Mouse (Mus musculus) heart, embryonic 16.5 days (tissue): ENCODE results near the gene Aco2. TPM values are rescaled to one million over a fixed set of nuclear protein-coding genes. Genes with fewer than 3 reads are reported as not detected.

Experiments
- ATAC-seq: fragments of 200-750 bp; cut with Nextera tagmentation; replicated peaks from 2 replicates; pipeline ENCODE4 v1.8.0; 2017; ENCODE audit warnings: moderate number of reproducible peaks; ENCODE audit not compliant: insufficient read depth, low FRiP score; ENCODE audit errors: extremely low read depth
- H3K27ac ChIP-seq: fragments of 300-500 bp; sonication (generic); 2 replicates; pipeline ENCODE4 v1.5.1; 2014; ENCODE audit warnings: mild to moderate bottlenecking, low read length, control low read depth, moderate library complexity
- H3K27me3 ChIP-seq: fragments of 300-500 bp; sonication (generic); 2 replicates; pipeline ENCODE4 v1.6.1; 2014; ENCODE audit warnings: low read length, mixed read lengths; ENCODE audit not compliant: control insufficient read depth, insufficient read depth
- H3K36me3 ChIP-seq: fragments of 300-500 bp; sonication (generic); 2 replicates; pipeline ENCODE4 v1.6.1; 2014; ENCODE audit not compliant: control insufficient read depth, insufficient read depth
- H3K4me1 ChIP-seq: fragments of 300-500 bp; sonication (generic); 2 replicates; pipeline ENCODE4 v1.6.1; 2014; ENCODE audit warnings: low read length, mixed read lengths; ENCODE audit not compliant: control insufficient read depth, insufficient read depth
- H3K4me2 ChIP-seq: fragments of 300-500 bp; sonication (generic); 2 replicates; pipeline ENCODE4 v1.6.1; 2014; ENCODE audit warnings: low read depth, mild to moderate bottlenecking, control low read depth, low read length
- H3K4me3 ChIP-seq: fragments of 300-500 bp; sonication (generic); 2 replicates; pipeline ENCODE4 v1.5.1; 2014; ENCODE audit warnings: mild to moderate bottlenecking, control low read depth, low read length
- H3K9ac ChIP-seq: fragments of 300-500 bp; sonication (generic); 2 replicates; pipeline ENCODE4 v1.6.1; 2014; ENCODE audit warnings: low read length, control low read depth
- H3K9me3 ChIP-seq: fragments of 300-500 bp; sonication (generic); replicated peaks from 2 replicates; pipeline ENCODE4 v1.6.1; 2016; ENCODE audit warnings: low read length; ENCODE audit not compliant: control insufficient read depth
- WGBS: fragments of 180-500 bp; shearing (Covaris S2); extraction: QIAGEN DNeasy Blood & Tissue Kit; methylation state at CpG from one replicate; pipeline ENCODE4 v1.1.7; 2014; 5-methylcytosine and 5-hydroxymethylcytosine counted together
- polyA plus RNA-seq: library from polyadenylated mRNA; unstranded; fragments of >200 nt; fragmentation: Nextera tagmentation; extraction: Ambion mirVana; gene quantifications from 2 replicates; pipeline ENCODE4 v1.2.1, GENCODE M21; 2015

The Aco2 gene
- polyA plus RNA-seq, 1 experiment from 2014 or later, result 769 TPM

GRCm38 (mm10) chr15:81917621-81918463 lies 45.7 kb downstream of the Aco2 start:
- WGBS, result 59% methylated on average over 6 of the region's 6 CpGs
- Histone ChIP-seq H3K9me3 (no peaks in the 10 kb centered on the region), H3K4me1 (no peaks in the 10 kb centered on the region), H3K27ac (no peak overlapping the region), H3K36me3 (peaks cover 22% of the 10 kb centered on the region), H3K4me3 (no peak overlapping the region), H3K4me2 (no peak overlapping the region), H3K9ac (no peak overlapping the region; the same call in 1 of the 2 replicates), H3K27me3 (no peaks in the 10 kb centered on the region)
- peak; percentile 72 for ATAC-seq

DNA sequence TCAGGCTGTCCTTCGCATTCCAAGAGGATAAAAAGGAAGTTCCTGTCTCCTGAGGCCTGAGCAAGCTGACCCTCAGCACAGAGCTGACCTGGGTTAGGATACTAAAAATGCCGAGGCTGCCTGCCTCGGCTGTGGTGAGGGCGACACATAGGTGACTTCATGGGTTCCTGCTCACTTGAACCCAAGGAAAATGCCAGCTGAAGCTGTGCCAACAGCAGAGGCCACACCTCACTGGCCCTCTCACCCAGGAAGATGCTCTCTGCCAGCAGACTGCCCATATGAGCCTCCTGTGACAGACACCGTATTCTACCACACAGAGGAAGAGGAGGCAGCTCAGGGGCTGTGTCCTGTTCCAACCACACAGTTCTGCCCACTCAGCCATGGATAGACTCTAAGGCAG lies 47.0 kb downstream of the Aco2 start:
- peaks cover 10% of the 10 kb centered on the region for H3K36me3 ChIP-seq
- H3K9me3 ChIP-seq, result no peaks in the 10 kb centered on the region
- no peaks in the 10 kb centered on the region for H3K4me1 ChIP-seq
- no peak overlapping the region for H3K9ac ChIP-seq
- H3K27ac ChIP-seq, result no peak overlapping the region
- no peak overlapping the region for H3K4me2 ChIP-seq
- H3K27me3 ChIP-seq, result no peaks in the 10 kb centered on the region
- no peak overlapping the region for H3K4me3 ChIP-seq
- no peak for ATAC-seq
- WGBS, result 73% methylated on average over 5 of the region's 5 CpGs

GRCm38 (mm10) chr15:81920546-81921217 lies 48.6 kb downstream of the Aco2 start:
- Histone ChIP-seq H3K27ac (no peak overlapping the region), H3K9me3 (no peaks in the 10 kb centered on the region), H3K4me1 (peaks cover 9% of the 10 kb centered on the region), H3K36me3 (peaks cover 3% of the 10 kb centered on the region), H3K4me3 (no peak overlapping the region), H3K27me3 (no peaks in the 10 kb centered on the region), H3K9ac (no peak overlapping the region), H3K4me2 (no peak overlapping the region)
- no peak for ATAC-seq
- WGBS, result 77% methylated on average over 10 of the region's 10 CpGs

GRCm38 (mm10) chr15:81921255-81921654 lies 49.1 kb downstream of the Aco2 start:
- Histone ChIP-seq H3K27ac (no peak overlapping the region), H3K36me3 (no peaks in the 10 kb centered on the region), H3K27me3 (no peaks in the 10 kb centered on the region), H3K4me3 (no peak overlapping the region), H3K4me2 (no peak overlapping the region), H3K9me3 (no peaks in the 10 kb centered on the region), H3K9ac (no peak overlapping the region), H3K4me1 (peaks cover 9% of the 10 kb centered on the region)
- WGBS, result 70% methylated on average over 5 of the region's 5 CpGs
- no peak for ATAC-seq

GRCm38 (mm10) chr15:81924933-81925332 lies 52.8 kb downstream of the Aco2 start:
- Histone ChIP-seq H3K27ac (no peak overlapping the region), H3K27me3 (no peaks in the 10 kb centered on the region), H3K4me1 (peaks cover 15% of the 10 kb centered on the region), H3K9ac (peak overlapping the region; percentile 71), H3K9me3 (no peaks in the 10 kb centered on the region), H3K4me3 (peak overlapping the region; percentile 63), H3K4me2 (peak overlapping the region; percentile 96), H3K36me3 (no peaks in the 10 kb centered on the region)
- WGBS, result 84% methylated on average over 11 of the region's 11 CpGs
- no peak for ATAC-seq

GRCm38 (mm10) chr15:81925760-81926445 lies 53.8 kb downstream of the Aco2 start, which contains the start of gene Polr3h:
Gene Polr3h, minus strand, starts transcription at chr15:81926240.
- Histone ChIP-seq H3K4me1 (peaks cover 15% of the 10 kb centered on the region), H3K9ac (peak within 1 kb of the TSS; percentile 71), H3K27me3 (no peaks in the 10 kb centered on the region), H3K9me3 (no peaks in the 10 kb centered on the region), H3K27ac (peak within 1 kb of the TSS; percentile 17; the same call in 1 of the 2 replicates), H3K4me2 (peak within 1 kb of the TSS; percentile 96), H3K4me3 (peak within 1 kb of the TSS; percentile 63), H3K36me3 (no peaks in the 10 kb centered on the region)
- ATAC-seq, result peak; percentile 97
- under 1% methylated on average over 54 of the region's 54 CpGs for WGBS

GRCm38 (mm10) chr15:81926446-81926822 lies 54.3 kb downstream of the Aco2 start:
- H3K4me2 ChIP-seq, result peak overlapping the region; percentile 96
- peak overlapping the region; percentile 26 for H3K4me3 ChIP-seq
- H3K4me1 ChIP-seq, result peaks cover 15% of the 10 kb centered on the region
- 34% methylated on average over 9 of the region's 9 CpGs for WGBS
- no peak overlapping the region for H3K27ac ChIP-seq
- H3K27me3 ChIP-seq, result no peaks in the 10 kb centered on the region
- peak; percentile 3; the same call in 1 of the 2 replicates for ATAC-seq
- H3K9me3 ChIP-seq, result no peaks in the 10 kb centered on the region
- no peaks in the 10 kb centered on the region for H3K36me3 ChIP-seq
- H3K9ac ChIP-seq, result no peak overlapping the region

- 39% methylated on average over 4 of the region's 4 CpGs for WGBS
- Histone ChIP-seq H3K4me1 (peaks cover 15% of the 10 kb centered on the region), H3K4me2 (no peak overlapping the region), H3K9ac (no peak overlapping the region), H3K27ac (peak overlapping the region; percentile 18; the same call in 1 of the 2 replicates), H3K4me3 (no peak overlapping the region), H3K27me3 (no peaks in the 10 kb centered on the region), H3K9me3 (no peaks in the 10 kb centered on the region), H3K36me3 (no peaks in the 10 kb centered on the region)
- no peak for ATAC-seq
Observed at GRCm38 (mm10) chr15:81927741-81928140, 55.6 kb downstream of the Aco2 start.
